Mouse (Mus musculus): ENCODE data around the gene Obsl1. TPM values are rescaled to one million over a fixed set of nuclear protein-coding genes. Genes with fewer than 3 reads are reported as not detected.
A peak's percentile ranks its signal among the peaks of the same experiment; 100 is the strongest.

The Obsl1 gene
- total RNA-seq (2014; rRNA removed), result 52.4 and 62.4 TPM in 2 replicates
- 22.7 and 23.9 TPM in 2 replicates for polyA plus RNA-seq (2015; fragmentation: Nextera tagmentation; extraction: Ambion mirVana)

DNA sequence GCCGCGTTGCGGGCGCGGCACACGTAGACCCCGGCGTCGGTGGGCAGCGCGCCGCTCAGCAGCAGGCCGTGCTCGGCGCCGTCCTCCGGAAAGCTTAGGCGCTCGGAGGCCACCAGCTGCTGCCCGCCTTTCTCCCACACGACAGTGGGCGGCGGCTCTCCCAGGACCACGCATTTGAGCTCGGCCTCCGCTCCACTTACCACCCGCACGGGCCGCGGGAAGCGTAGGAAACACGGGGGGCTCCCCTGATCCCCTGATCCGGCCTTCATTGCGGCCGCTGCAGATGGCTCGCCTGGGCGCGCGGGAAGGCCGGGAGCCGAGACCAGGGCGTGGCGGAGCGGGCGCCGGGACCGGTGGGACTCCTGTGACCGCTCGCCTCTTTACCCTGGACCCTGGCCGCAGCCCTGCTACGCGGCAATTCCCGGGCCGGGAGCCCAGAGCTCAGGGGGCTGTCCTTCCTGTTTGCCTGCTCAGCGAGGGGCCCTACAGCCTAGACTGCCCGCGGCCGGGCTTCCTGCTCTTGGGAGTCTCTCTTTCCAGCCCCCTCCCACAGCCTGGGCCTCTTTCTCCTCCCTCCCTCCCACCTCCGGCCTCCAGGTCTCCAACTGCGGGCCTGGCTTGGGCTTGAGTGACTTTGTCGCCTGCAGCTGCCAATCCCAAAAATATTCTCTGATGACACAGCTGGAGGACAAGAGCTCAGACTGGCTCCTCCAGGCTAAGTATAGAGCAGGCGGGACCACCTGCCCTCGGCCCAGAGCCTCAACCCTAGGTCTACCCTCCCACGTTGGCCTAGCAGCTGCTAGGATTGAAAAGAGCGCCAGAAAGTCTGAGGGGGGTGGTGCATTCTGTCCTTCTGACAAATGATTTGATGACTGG is at the start of gene Obsl1:
Gene Obsl1, minus strand, starts transcription at position 497 of the 876 bp plus-strand sequence.
- ATAC-seq (peak; percentile 75), DNase-seq (ENCODE audit: low spot score) (peak; percentile 74)
- peak within 1 kb of the TSS; percentile 77 for H3K4me3 ChIP-seq (ENCODE audit: low read length)
- 0 out of 2 replicates have a peak, but pooled peaks cover 11% of the 10 kb centered on the region for H3K4me1 ChIP-seq (ENCODE audit: insufficient read depth, low read length)
- peak within 1 kb of the TSS; percentile 89 for H3K4me2 ChIP-seq (ENCODE audit: low read depth, low read length)
- peak within 1 kb of the TSS; percentile 96 for H3K9ac ChIP-seq (replicated peaks; ENCODE audit: low read length)
- H3K27ac ChIP-seq, result peak within 1 kb of the TSS; percentile 89
- no peak for TF ChIP-seq CTCF (IDR thresholded peaks at IDR 0.05; ENCODE audit: low read depth)
- no peaks in the 10 kb centered on the region; the same call in 1 of the 2 replicates for H3K36me3 ChIP-seq (ENCODE audit: insufficient read depth, low read length)
- no peaks in the 10 kb centered on the region for H3K27me3 ChIP-seq (ENCODE audit: insufficient read depth, low read length)
- WGBS, result 1% methylated on average over 60 of the region's 65 CpGs
- H3K9me3 ChIP-seq (ENCODE audit: low read length), result no peaks in the 10 kb centered on the region

DNA sequence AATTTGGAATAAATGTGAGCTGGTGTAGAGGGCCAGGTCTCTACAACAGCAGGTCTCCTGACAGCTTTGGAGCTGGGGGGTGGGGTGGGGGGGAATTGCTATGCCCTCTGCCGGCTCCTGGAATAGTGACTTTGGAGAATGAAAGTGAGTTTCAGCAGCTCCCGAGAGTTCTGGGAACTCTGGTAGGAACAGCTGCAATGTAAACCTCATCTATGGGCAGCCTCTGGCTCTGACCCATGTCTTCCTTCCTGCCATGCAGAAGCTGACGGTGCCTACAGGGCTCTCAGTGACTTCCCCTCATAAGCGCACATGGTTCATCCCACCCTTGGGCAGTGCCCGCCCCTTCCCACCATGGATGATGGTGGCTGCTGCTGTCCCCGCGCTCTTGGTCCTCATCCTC is 49.4 kb upstream of the Obsl1 start:
- ATAC-seq (no peak), DNase-seq (ENCODE audit: low spot score) (no peak)
- no peaks in the 10 kb centered on the region for H3K9me3 ChIP-seq (ENCODE audit: low read length)
- H3K36me3 ChIP-seq (ENCODE audit: insufficient read depth, low read length), result peaks cover 30% of the 10 kb centered on the region
- no peaks in the 10 kb centered on the region for H3K27me3 ChIP-seq (ENCODE audit: insufficient read depth, low read length)
- no peak overlapping the region for H3K4me2 ChIP-seq (ENCODE audit: low read depth, low read length)
- 90% methylated on average over 7 of the region's 7 CpGs for WGBS
- peaks cover 4% of the 10 kb centered on the region; the same call in 1 of the 2 replicates for H3K4me1 ChIP-seq (ENCODE audit: insufficient read depth, low read length)
- no peak overlapping the region for H3K27ac ChIP-seq
- no peak for TF ChIP-seq CTCF (IDR thresholded peaks at IDR 0.05; ENCODE audit: low read depth)
- H3K4me3 ChIP-seq (ENCODE audit: low read length), result no peak overlapping the region
- H3K9ac ChIP-seq (replicated peaks; ENCODE audit: low read length), result no peak overlapping the region

DNA sequence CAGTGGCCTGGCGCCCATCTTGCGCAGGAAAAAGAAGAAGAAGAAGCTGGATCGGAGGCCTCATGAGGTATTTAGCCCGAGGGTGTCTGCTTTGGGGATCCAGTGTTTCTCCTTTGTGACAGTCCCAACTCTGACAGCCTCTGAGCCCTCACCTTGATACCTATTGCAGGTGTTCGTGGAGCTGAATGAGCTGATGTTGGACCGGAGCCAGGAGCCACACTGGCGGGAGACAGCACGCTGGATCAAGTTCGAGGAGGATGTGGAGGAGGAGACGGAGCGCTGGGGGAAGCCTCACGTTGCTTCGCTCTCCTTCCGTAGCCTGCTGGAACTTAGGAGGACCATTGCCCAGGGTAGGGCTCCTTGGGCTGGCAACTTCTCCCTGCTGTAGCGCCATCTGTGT is 44.3 kb upstream of the Obsl1 start:
- H3K27ac ChIP-seq, result no peak overlapping the region
- WGBS, result 88% methylated on average over 15 of the region's 15 CpGs
- TF ChIP-seq CTCF (IDR thresholded peaks at IDR 0.05; ENCODE audit: low read depth), result no peak
- no peaks in the 10 kb centered on the region for H3K27me3 ChIP-seq (ENCODE audit: insufficient read depth, low read length)
- H3K9ac ChIP-seq (replicated peaks; ENCODE audit: low read length), result no peak overlapping the region
- no peak for ATAC-seq
- H3K9me3 ChIP-seq (ENCODE audit: low read length), result no peaks in the 10 kb centered on the region
- peaks cover 18% of the 10 kb centered on the region for H3K36me3 ChIP-seq (ENCODE audit: insufficient read depth, low read length)
- no peak overlapping the region for H3K4me2 ChIP-seq (ENCODE audit: low read depth, low read length)
- H3K4me3 ChIP-seq (ENCODE audit: low read length), result no peak overlapping the region
- no peak for DNase-seq (ENCODE audit: low spot score)
- H3K4me1 ChIP-seq (ENCODE audit: insufficient read depth, low read length), result peaks cover 9% of the 10 kb centered on the region

DNA sequence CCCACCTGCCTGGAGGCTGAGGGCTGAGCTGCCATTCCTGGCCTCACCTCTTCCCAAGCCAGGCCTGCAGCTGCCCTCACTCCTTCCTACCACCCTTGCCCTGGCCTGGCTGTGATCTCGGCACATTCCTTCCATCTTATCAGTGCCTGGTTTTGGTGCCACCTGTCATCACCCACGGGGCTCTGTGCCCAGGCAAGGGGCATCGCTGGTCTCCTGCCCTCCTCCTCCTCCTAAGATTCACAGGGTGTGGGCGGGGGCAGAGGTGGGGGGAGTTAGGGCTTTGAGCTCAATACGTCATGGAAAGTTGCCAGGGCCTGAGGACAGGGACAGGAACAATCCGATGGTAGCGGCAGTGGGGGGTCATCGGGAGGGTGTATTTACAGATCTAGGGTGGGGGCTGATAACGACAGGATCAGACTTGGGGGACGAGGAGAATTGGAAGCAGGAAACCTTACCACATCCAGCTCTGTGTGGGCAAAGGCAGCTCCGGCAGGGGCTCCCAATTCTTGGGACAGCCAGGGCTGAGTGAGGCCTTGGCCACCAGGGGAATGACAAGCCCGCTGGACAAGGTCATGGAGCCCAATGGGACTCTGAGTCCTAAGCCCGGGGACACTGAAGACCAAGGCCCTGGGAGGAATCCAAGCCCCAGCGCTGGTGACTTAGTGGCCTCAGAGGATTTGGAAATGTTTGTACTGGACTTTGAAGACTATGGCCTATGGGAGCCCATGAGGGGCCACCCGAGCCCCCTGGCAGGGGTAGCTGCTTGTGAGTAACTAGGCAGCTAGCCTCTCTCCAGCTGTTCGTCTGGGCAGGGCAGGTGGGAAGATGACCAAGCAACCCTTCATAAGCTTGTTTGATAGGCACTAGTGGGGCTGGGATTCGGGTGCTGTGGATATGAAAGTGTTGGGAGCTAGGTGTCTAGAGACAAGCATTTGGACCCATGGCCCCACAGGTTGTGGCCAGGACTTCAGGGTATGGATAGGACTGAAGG is 43.3 kb upstream of the Obsl1 start:
- no peak for TF ChIP-seq CTCF (IDR thresholded peaks at IDR 0.05; ENCODE audit: low read depth)
- H3K27me3 ChIP-seq (ENCODE audit: insufficient read depth, low read length), result no peaks in the 10 kb centered on the region
- no peak overlapping the region for H3K9ac ChIP-seq (replicated peaks; ENCODE audit: low read length)
- peaks cover 9% of the 10 kb centered on the region for H3K4me1 ChIP-seq (ENCODE audit: insufficient read depth, low read length)
- H3K27ac ChIP-seq, result no peak overlapping the region
- ATAC-seq, result no peak
- H3K9me3 ChIP-seq (ENCODE audit: low read length), result no peaks in the 10 kb centered on the region
- no peak for DNase-seq (ENCODE audit: low spot score)
- WGBS, result 79% methylated on average over 17 of the region's 17 CpGs
- peaks cover 9% of the 10 kb centered on the region for H3K36me3 ChIP-seq (ENCODE audit: insufficient read depth, low read length)
- H3K4me3 ChIP-seq (ENCODE audit: low read length), result no peak overlapping the region
- no peak overlapping the region for H3K4me2 ChIP-seq (ENCODE audit: low read depth, low read length)

DNA sequence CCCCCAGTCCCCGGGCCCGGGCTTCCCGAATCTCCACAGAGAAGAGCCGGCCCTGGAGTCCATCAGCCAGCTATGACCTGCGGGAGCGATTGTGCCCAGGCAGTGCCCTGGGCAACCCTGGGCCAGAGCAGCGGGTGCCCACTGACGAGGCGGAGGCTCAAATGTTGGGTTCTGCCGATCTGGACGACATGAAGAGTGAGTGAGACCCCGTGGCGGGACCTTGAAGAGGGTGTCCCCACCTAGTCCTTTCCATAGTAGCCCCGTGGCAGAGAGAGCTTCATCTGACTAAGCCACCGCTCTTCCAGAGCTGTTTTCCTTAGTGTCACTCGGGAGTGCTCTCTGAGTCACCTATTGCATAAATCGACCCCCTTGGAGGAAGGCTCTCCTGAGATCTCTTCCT is 42.6 kb upstream of the Obsl1 start:
- TF ChIP-seq CTCF (IDR thresholded peaks at IDR 0.05; ENCODE audit: low read depth), result no peak
- H3K27ac ChIP-seq, result no peak overlapping the region
- no peak for ATAC-seq

DNA sequence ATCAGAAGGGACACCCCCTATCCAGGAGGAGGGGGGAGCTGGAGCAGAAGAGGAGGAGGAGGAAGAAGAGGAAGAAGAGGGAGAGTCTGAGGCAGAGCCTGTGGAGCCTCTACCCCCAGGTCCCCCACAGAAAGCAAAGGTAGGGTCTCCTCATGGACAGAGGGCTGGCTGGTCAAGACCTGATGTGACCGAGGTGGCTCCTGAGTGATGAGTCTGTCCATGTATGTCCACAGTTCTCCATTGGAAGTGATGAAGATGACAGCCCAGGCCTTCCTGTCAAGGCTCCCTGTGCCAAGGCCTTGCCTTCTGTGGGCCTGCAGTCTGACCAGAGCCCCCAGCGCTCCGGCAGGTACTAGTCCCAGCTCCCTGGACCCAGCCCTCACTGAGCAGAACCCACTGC is 41.8 kb upstream of the Obsl1 start:
- Histone ChIP-seq H3K27me3 (ENCODE audit: insufficient read depth, low read length) (no peaks in the 10 kb centered on the region), H3K36me3 (ENCODE audit: insufficient read depth, low read length) (peaks cover 3% of the 10 kb centered on the region), H3K9me3 (ENCODE audit: low read length) (no peaks in the 10 kb centered on the region), H3K27ac (no peak overlapping the region), H3K9ac (replicated peaks; ENCODE audit: low read length) (no peak overlapping the region), H3K4me1 (ENCODE audit: insufficient read depth, low read length) (peaks cover 9% of the 10 kb centered on the region), H3K4me3 (ENCODE audit: low read length) (no peak overlapping the region), H3K4me2 (ENCODE audit: low read depth, low read length) (no peak overlapping the region)
- ATAC-seq (no peak), DNase-seq (ENCODE audit: low spot score) (no peak)
- 88% methylated on average over 3 of the region's 3 CpGs for WGBS
- TF ChIP-seq CTCF (IDR thresholded peaks at IDR 0.05; ENCODE audit: low read depth), result no peak

More for the DNA sequence above, 42.6 kb upstream of the Obsl1 start:
- 91% methylated on average over 17 of the region's 17 CpGs for WGBS
- Histone ChIP-seq H3K36me3 (ENCODE audit: insufficient read depth, low read length) (peaks cover 3% of the 10 kb centered on the region), H3K27me3 (ENCODE audit: insufficient read depth, low read length) (no peaks in the 10 kb centered on the region), H3K4me2 (ENCODE audit: low read depth, low read length) (no peak overlapping the region), H3K9ac (replicated peaks; ENCODE audit: low read length) (no peak overlapping the region), H3K9me3 (ENCODE audit: low read length) (no peaks in the 10 kb centered on the region), H3K4me1 (ENCODE audit: insufficient read depth, low read length) (peaks cover 9% of the 10 kb centered on the region), H3K4me3 (ENCODE audit: low read length) (no peak overlapping the region)
- DNase-seq (ENCODE audit: low spot score), result no peak
